In genomic region chr17:24307500-24307899, GRCm38 (mm10) we compare ENCODE assay signal across 9 mouse cellular contexts. TPM values are rescaled to one million over a fixed set of nuclear protein-coding genes. Genes with fewer than 3 reads are reported as not detected.
DNase-seq lines count a peak whose midpoint lies in the region; ATAC-seq and TF ChIP-seq lines count a peak whose summit lies in the region.
"Had no signal": no experiment of that assay in that cellular context is flagged by ENCODE, and none has a peak within 500 bp of the region (broad histone marks: within the 10 kb centered on the region; RNA-seq: fewer than 3 reads in every experiment).

No protein-coding gene starts in this region.

- no peak for TF ChIP-seq POLR2A in CH12.LX (IDR thresholded peaks at IDR 0.05; ENCODE audit: low read depth, low read length)

- H3K79me2 ChIP-seq in CH12.LX (replicated peaks; ENCODE audit: control insufficient read depth, extremely low read depth, insufficient read depth, poor library complexity, severe bottlenecking) = no peaks in the 10 kb centered on the region

- 51% methylated on average over 4 of the region's 4 CpGs for WGBS in kidney, embryonic 14.5 days
- WGBS in midbrain, embryonic 13.5 days = 53% methylated on average over 4 of the region's 4 CpGs

- peak; percentile 5 for DNase-seq in kidney, adult 11 months
- DNase-seq in CH12.LX (ENCODE audit: extremely low read depth) = peak; percentile 52
- peak; percentile 34 for DNase-seq in adipocyte (ENCODE audit: low spot score)
- DNase-seq in left cerebral cortex, postnatal 14 days (ENCODE audit: low spot score in 2 of 2) = peak; percentile 9 to 18
- DNase-seq in spleen, postnatal 36 days (ENCODE audit: low spot score in 2 of 2) = peak; percentile 28 to 31

- H3K36me3 ChIP-seq in kidney, embryonic 14.5 days (ENCODE audit: control insufficient read depth, insufficient read depth, low read length) = no peaks in the 10 kb centered on the region
- no peaks in the 10 kb centered on the region for H3K36me3 ChIP-seq in CH12.LX (replicated peaks in 1 of 2; ENCODE audit: control insufficient read depth in 1 of 2, insufficient read depth in 1 of 2, low read length in 1 of 2)
- no peaks in the 10 kb centered on the region for H3K36me3 ChIP-seq in midbrain, embryonic 13.5 days
- H3K36me3 ChIP-seq: liver, embryonic 15.5 days had no signal

- no peak overlapping the region for H3K27ac ChIP-seq in kidney, embryonic 14.5 days (ENCODE audit: low read depth, low read length)
- H3K27ac ChIP-seq in CH12.LX (ENCODE audit: insufficient read depth, low read depth) = no peak overlapping the region
- H3K27ac ChIP-seq in midbrain, embryonic 13.5 days = no peak overlapping the region
- H3K27ac ChIP-seq: liver, embryonic 15.5 days had no signal

- in situ Hi-C loops in CH12.LX (cut with MboI; ENCODE audit: low pct_ligation_motif_present, low pct_unique_long_range_greater_than_20kb, low sequenced_read_pairs) = no loop called here

- dilution Hi-C loops in CH12.LX (cut with MboI; ENCODE audit: extremely low pct_ligation_motif_present, extremely low pct_unique_long_range_greater_than_20kb, low sequenced_read_pairs) = no loop called here

- no peak overlapping the region for H3K9ac ChIP-seq in kidney, embryonic 14.5 days (ENCODE audit: low read depth, low read length)
- no peak overlapping the region for H3K9ac ChIP-seq in CH12.LX (ENCODE audit: insufficient read depth, low read depth)
- H3K9ac ChIP-seq in midbrain, embryonic 13.5 days (replicated peaks) = no peak overlapping the region
- H3K9ac ChIP-seq: liver, embryonic 15.5 days had no signal

- ATAC-seq in kidney, embryonic 14.5 days (ENCODE audit: low FRiP score, low TSS enrichment) = no peak
- ATAC-seq in common myeloid progenitor, adult 5-6 weeks (replicated peaks; ENCODE audit: low read depth, poor library complexity, severe bottlenecking) = peak; percentile 93
- ATAC-seq in midbrain, embryonic 13.5 days = no peak

- intact Hi-C loops in left cerebral cortex, postnatal 14 days (cut with DNase I) = no loop called here

- H3K9me3 ChIP-seq in kidney, embryonic 14.5 days (ENCODE audit: control insufficient read depth, low read length) = no peaks in the 10 kb centered on the region
- H3K9me3 ChIP-seq in CH12.LX (replicated peaks; ENCODE audit: low read length) = no peaks in the 10 kb centered on the region
- no peaks in the 10 kb centered on the region for H3K9me3 ChIP-seq in midbrain, embryonic 13.5 days
- H3K9me3 ChIP-seq: liver, embryonic 15.5 days had no signal

- TF ChIP-seq EP300 in CH12.LX (IDR thresholded peaks at IDR 0.05; ENCODE audit: low read length) = no peak

- no peaks in the 10 kb centered on the region for H3K27me3 ChIP-seq in kidney, embryonic 14.5 days (ENCODE audit: control insufficient read depth, insufficient read depth, low read length)
- no peaks in the 10 kb centered on the region for H3K27me3 ChIP-seq in CH12.LX (replicated peaks)
- no peaks in the 10 kb centered on the region for H3K27me3 ChIP-seq in midbrain, embryonic 13.5 days
- H3K27me3 ChIP-seq: liver, embryonic 15.5 days had no signal

- H3K4me1 ChIP-seq in kidney, embryonic 14.5 days (ENCODE audit: control insufficient read depth, insufficient read depth, low read length) = no peaks in the 10 kb centered on the region
- H3K4me1 ChIP-seq in CH12.LX (ENCODE audit: control insufficient read depth in 1 of 2, insufficient read depth in 2 of 2) = no peaks in the 10 kb centered on the region
- no peaks in the 10 kb centered on the region for H3K4me1 ChIP-seq in midbrain, embryonic 13.5 days (replicated peaks)
- H3K4me1 ChIP-seq: liver, embryonic 15.5 days had no signal

- no peak overlapping the region for H3K4me3 ChIP-seq in kidney, embryonic 14.5 days (ENCODE audit: low read length)
- H3K4me3 ChIP-seq in CH12.LX (replicated peaks in 1 of 3; ENCODE audit: low read depth in 2 of 3, low read length in 2 of 3, poor library complexity in 1 of 3) = no peak overlapping the region
- no peak overlapping the region for H3K4me3 ChIP-seq in midbrain, embryonic 13.5 days (replicated peaks)
- H3K4me3 ChIP-seq: liver, embryonic 15.5 days had no signal

- H3K4me2 ChIP-seq in kidney, embryonic 14.5 days (replicated peaks; ENCODE audit: low read depth, low read length) = no peak overlapping the region
- no peak overlapping the region for H3K4me2 ChIP-seq in CH12.LX (ENCODE audit: insufficient read depth, low read depth, poor library complexity, severe bottlenecking)
- H3K4me2 ChIP-seq in midbrain, embryonic 13.5 days (replicated peaks) = no peak overlapping the region
- H3K4me2 ChIP-seq: liver, embryonic 15.5 days had no signal

- TF ChIP-seq RAD21 in CH12.LX (IDR thresholded peaks at IDR 0.05; ENCODE audit: low read depth, low read length) = peak; percentile 77

- TF ChIP-seq CTCF in CH12.LX (conservative IDR thresholded peaks at IDR 0.05 in 1 of 2, IDR thresholded peaks at IDR 0.05 in 1 of 2; ENCODE audit: low read depth in 2 of 2, low read length in 2 of 2) = peak in 1 of 2 experiments; percentile 84; a peak in 3 of 4 replicates

TF ChIP-seq in CH12.LX, 34 proteins besides CTCF, POLR2A, EP300 and RAD21:
- TF ChIP-seq SMC3 (IDR thresholded peaks at IDR 0.05; ENCODE audit: low read depth, low read length) = peak; percentile 81
- TF ChIP-seq E2F4 (IDR thresholded peaks at IDR 0.05; ENCODE audit: insufficient replicate concordance, low read depth, low read length) = no peak

RNA-seq across cellular contexts. Expression of gene Abca17, which starts 43.4 kb away (rescaled TPM):
- not detected in 2 replicates for polyA plus RNA-seq in kidney, embryonic 14.5 days (2014; fragmentation: Nextera tagmentation; extraction: Ambion mirVana)
- total RNA-seq in CH12.LX (2012; rRNA removed) = not detected in 2 replicates
- total RNA-seq in CH12.LX (2014; rRNA removed) = 0.35 TPM in 1 of 2 replicates, not detected in the other
- polyA plus RNA-seq in CH12.LX (2012; ENCODE audit: insufficient read length, low read depth) = not detected in 2 replicates
- 0.14 TPM in 1 of 2 replicates, not detected in the other for total RNA-seq in common myeloid progenitor, adult 5-6 weeks (2017)
- total RNA-seq in left cerebral cortex, postnatal 14 days (2021) = 1 to 10 TPM in 1 of 2 experiments, under 1 TPM in 1; 0.77 to 1.3 TPM
- 0.12 and 0.14 TPM in 2 replicates for polyA plus RNA-seq in midbrain, embryonic 13.5 days (2015; fragmentation: Nextera tagmentation; extraction: Ambion mirVana)
- polyA plus RNA-seq: liver, embryonic 15.5 days had no signal

RNA-seq across cellular contexts. Expression of gene Abca3, which starts 44.2 kb away (rescaled TPM):
- polyA plus RNA-seq in kidney, embryonic 14.5 days (2014; fragmentation: Nextera tagmentation; extraction: Ambion mirVana) = 10.0 and 13.1 TPM in 2 replicates
- total RNA-seq in CH12.LX (2012; rRNA removed) (5.7 and 8.4 TPM in 2 replicates), CH12.LX (2014; rRNA removed) (3.9 and 4.0 TPM in 2 replicates)
- polyA plus RNA-seq in CH12.LX (2012; ENCODE audit: insufficient read length, low read depth) = 8.7 and 9.1 TPM in 2 replicates
- total RNA-seq in common myeloid progenitor, adult 5-6 weeks (2017) = 13.7 and 22.4 TPM in 2 replicates
- total RNA-seq in left cerebral cortex, postnatal 14 days (2021) = 100 to 1,000 TPM; 111 to 118 TPM
- 22.7 and 23.9 TPM in 2 replicates for polyA plus RNA-seq in midbrain, embryonic 13.5 days (2015; fragmentation: Nextera tagmentation; extraction: Ambion mirVana)

RNA-seq across cellular contexts. Expression of gene Ccnf, which starts 56.2 kb away (rescaled TPM):
- 43.9 and 66.6 TPM in 2 replicates for polyA plus RNA-seq in kidney, embryonic 14.5 days (2014; fragmentation: Nextera tagmentation; extraction: Ambion mirVana)
- total RNA-seq in CH12.LX (2012; rRNA removed) (40.1 and 40.9 TPM in 2 replicates), CH12.LX (2014; rRNA removed) (26.4 and 27.7 TPM in 2 replicates)
- polyA plus RNA-seq in CH12.LX (2012; ENCODE audit: insufficient read length, low read depth) = 57.6 and 60.7 TPM in 2 replicates
- total RNA-seq in common myeloid progenitor, adult 5-6 weeks (2017) = 29.1 and 30.8 TPM in 2 replicates
- 1 to 10 TPM; 6.2 to 6.7 TPM for total RNA-seq in left cerebral cortex, postnatal 14 days (2021)
- polyA plus RNA-seq in midbrain, embryonic 13.5 days (2015; fragmentation: Nextera tagmentation; extraction: Ambion mirVana) = 30.9 and 32.9 TPM in 2 replicates
